Mouse (Mus musculus) testis, postnatal 14 days (tissue): ENCODE data around the gene Stat2.

Experiments used
- DNase-seq: peaks from one replicate; pipeline ENCODE4 v3.0.0; 2021; ENCODE audit warnings: low spot score

Gene Stat2

GRCm38 (mm10) chr10:128340257-128340656, 69.9 kb downstream of the Stat2 start:
- no peak for DNase-seq
